Mouse (Mus musculus): ENCODE measurements around the gene Eps8l2. TPM values are rescaled to one million over a fixed set of nuclear protein-coding genes. Genes with fewer than 3 reads are reported as not detected.

Gene Eps8l2
- polyA plus RNA-seq, 1 experiment, result 39.8 TPM

GRCm38 (mm10) chr7:141365049-141365445, 26.4 kb downstream of the Eps8l2 start:
- no peaks in the 10 kb centered on the region for H3K9me3 ChIP-seq (replicated peaks; ENCODE audit: control insufficient read depth, insufficient read depth, low read length, poor library complexity, severe bottlenecking)
- no peak overlapping the region for H3K4me3 ChIP-seq (ENCODE audit: low read depth, low read length)
- no peak overlapping the region for H3K9ac ChIP-seq (ENCODE audit: low read depth, poor library complexity, severe bottlenecking)
- no peaks in the 10 kb centered on the region for H3K4me1 ChIP-seq (ENCODE audit: control insufficient read depth, insufficient read depth, low read length)
- H3K27me3 ChIP-seq (ENCODE audit: control insufficient read depth, insufficient read depth, low read length, poor library complexity, severe bottlenecking), result no peaks in the 10 kb centered on the region
- TF ChIP-seq CTCF (IDR thresholded peaks at IDR 0.05; ENCODE audit: low read depth, low read length) (no peak), POLR2A (IDR thresholded peaks at IDR 0.05; ENCODE audit: insufficient read depth, low read length) (no peak), EP300 (IDR thresholded peaks at IDR 0.05; ENCODE audit: insufficient read depth, low read depth, low read length) (no peak)
- H3K27ac ChIP-seq (ENCODE audit: insufficient read depth, low read length), result no peak overlapping the region
- H3K36me3 ChIP-seq (ENCODE audit: control insufficient read depth, insufficient read depth, low read length, poor library complexity, severe bottlenecking), result no peaks in the 10 kb centered on the region

- Histone ChIP-seq H3K4me3 (ENCODE audit: low read depth, low read length) (no peak overlapping the region), H3K9ac (ENCODE audit: low read depth, poor library complexity, severe bottlenecking) (no peak overlapping the region), H3K27me3 (ENCODE audit: control insufficient read depth, insufficient read depth, low read length, poor library complexity, severe bottlenecking) (no peaks in the 10 kb centered on the region), H3K27ac (ENCODE audit: insufficient read depth, low read length) (no peak overlapping the region), H3K9me3 (replicated peaks; ENCODE audit: control insufficient read depth, insufficient read depth, low read length, poor library complexity, severe bottlenecking) (no peaks in the 10 kb centered on the region), H3K36me3 (ENCODE audit: control insufficient read depth, insufficient read depth, low read length, poor library complexity, severe bottlenecking) (no peaks in the 10 kb centered on the region), H3K4me1 (ENCODE audit: control insufficient read depth, insufficient read depth, low read length) (no peaks in the 10 kb centered on the region)
- TF ChIP-seq CTCF (IDR thresholded peaks at IDR 0.05; ENCODE audit: low read depth, low read length) (no peak), EP300 (IDR thresholded peaks at IDR 0.05; ENCODE audit: insufficient read depth, low read depth, low read length) (no peak), POLR2A (IDR thresholded peaks at IDR 0.05; ENCODE audit: insufficient read depth, low read length) (no peak)
Measured at GRCm38 (mm10) chr7:141367358-141367757, 28.7 kb downstream of the Eps8l2 start.

- Histone ChIP-seq H3K4me3 (ENCODE audit: low read depth, low read length) (no peak overlapping the region), H3K27me3 (ENCODE audit: control insufficient read depth, insufficient read depth, low read length, poor library complexity, severe bottlenecking) (no peaks in the 10 kb centered on the region), H3K9me3 (replicated peaks; ENCODE audit: control insufficient read depth, insufficient read depth, low read length, poor library complexity, severe bottlenecking) (no peaks in the 10 kb centered on the region), H3K4me1 (ENCODE audit: control insufficient read depth, insufficient read depth, low read length) (no peaks in the 10 kb centered on the region), H3K36me3 (ENCODE audit: control insufficient read depth, insufficient read depth, low read length, poor library complexity, severe bottlenecking) (no peaks in the 10 kb centered on the region), H3K9ac (ENCODE audit: low read depth, poor library complexity, severe bottlenecking) (no peak overlapping the region), H3K27ac (ENCODE audit: insufficient read depth, low read length) (peak overlapping the region; percentile 49)
- TF ChIP-seq POLR2A (IDR thresholded peaks at IDR 0.05; ENCODE audit: insufficient read depth, low read length), result no peak
Measured at GRCm38 (mm10) chr7:141369918-141370317, 31.2 kb downstream of the Eps8l2 start.

GRCm38 (mm10) chr7:141371942-141372595, 33.4 kb downstream of the Eps8l2 start:
- no peak overlapping the region for H3K4me3 ChIP-seq (ENCODE audit: low read depth, low read length)
- peak overlapping the region; percentile 91 for H3K27ac ChIP-seq (ENCODE audit: insufficient read depth, low read length)
- H3K4me1 ChIP-seq (ENCODE audit: control insufficient read depth, insufficient read depth, low read length), result no peaks in the 10 kb centered on the region
- H3K36me3 ChIP-seq (ENCODE audit: control insufficient read depth, insufficient read depth, low read length, poor library complexity, severe bottlenecking), result no peaks in the 10 kb centered on the region
- H3K9ac ChIP-seq (ENCODE audit: low read depth, poor library complexity, severe bottlenecking), result peak overlapping the region; percentile 63
- TF ChIP-seq EP300 (IDR thresholded peaks at IDR 0.05; ENCODE audit: insufficient read depth, low read depth, low read length) (peak; percentile 68; the same call in 1 of the 2 replicates), POLR2A (IDR thresholded peaks at IDR 0.05; ENCODE audit: insufficient read depth, low read length) (no peak), CTCF (IDR thresholded peaks at IDR 0.05; ENCODE audit: low read depth, low read length) (no peak)
- H3K27me3 ChIP-seq (ENCODE audit: control insufficient read depth, insufficient read depth, low read length, poor library complexity, severe bottlenecking), result no peaks in the 10 kb centered on the region
- no peaks in the 10 kb centered on the region for H3K9me3 ChIP-seq (replicated peaks; ENCODE audit: control insufficient read depth, insufficient read depth, low read length, poor library complexity, severe bottlenecking)

- H3K4me3 ChIP-seq (ENCODE audit: low read depth, low read length), result no peak overlapping the region
- H3K27me3 ChIP-seq (ENCODE audit: control insufficient read depth, insufficient read depth, low read length, poor library complexity, severe bottlenecking), result no peaks in the 10 kb centered on the region
- H3K27ac ChIP-seq (ENCODE audit: insufficient read depth, low read length), result peak overlapping the region; percentile 69
- no peaks in the 10 kb centered on the region for H3K9me3 ChIP-seq (replicated peaks; ENCODE audit: control insufficient read depth, insufficient read depth, low read length, poor library complexity, severe bottlenecking)
- no peaks in the 10 kb centered on the region for H3K36me3 ChIP-seq (ENCODE audit: control insufficient read depth, insufficient read depth, low read length, poor library complexity, severe bottlenecking)
- TF ChIP-seq EP300 (IDR thresholded peaks at IDR 0.05; ENCODE audit: insufficient read depth, low read depth, low read length), result no peak
- TF ChIP-seq POLR2A (IDR thresholded peaks at IDR 0.05; ENCODE audit: insufficient read depth, low read length), result no peak
- TF ChIP-seq CTCF (IDR thresholded peaks at IDR 0.05; ENCODE audit: low read depth, low read length), result no peak
- no peak overlapping the region for H3K9ac ChIP-seq (ENCODE audit: low read depth, poor library complexity, severe bottlenecking)
- no peaks in the 10 kb centered on the region for H3K4me1 ChIP-seq (ENCODE audit: control insufficient read depth, insufficient read depth, low read length)
Measured at GRCm38 (mm10) chr7:141373611-141374010, 34.9 kb downstream of the Eps8l2 start.

GRCm38 (mm10) chr7:141374399-141374798, 35.7 kb downstream of the Eps8l2 start:
- no peaks in the 10 kb centered on the region for H3K27me3 ChIP-seq (ENCODE audit: control insufficient read depth, insufficient read depth, low read length, poor library complexity, severe bottlenecking)
- TF ChIP-seq CTCF (IDR thresholded peaks at IDR 0.05; ENCODE audit: low read depth, low read length) (no peak), EP300 (IDR thresholded peaks at IDR 0.05; ENCODE audit: insufficient read depth, low read depth, low read length) (no peak), POLR2A (IDR thresholded peaks at IDR 0.05; ENCODE audit: insufficient read depth, low read length) (no peak)
- no peaks in the 10 kb centered on the region for H3K4me1 ChIP-seq (ENCODE audit: control insufficient read depth, insufficient read depth, low read length)
- H3K36me3 ChIP-seq (ENCODE audit: control insufficient read depth, insufficient read depth, low read length, poor library complexity, severe bottlenecking), result no peaks in the 10 kb centered on the region
- no peak overlapping the region for H3K27ac ChIP-seq (ENCODE audit: insufficient read depth, low read length)
- H3K9ac ChIP-seq (ENCODE audit: low read depth, poor library complexity, severe bottlenecking), result no peak overlapping the region
- no peak overlapping the region for H3K4me3 ChIP-seq (ENCODE audit: low read depth, low read length)
- no peaks in the 10 kb centered on the region for H3K9me3 ChIP-seq (replicated peaks; ENCODE audit: control insufficient read depth, insufficient read depth, low read length, poor library complexity, severe bottlenecking)
